Mouse (Mus musculus): ENCODE measurements around the gene Sh3bgrl3. TPM values are rescaled to one million over a fixed set of nuclear protein-coding genes. Genes with fewer than 3 reads are reported as not detected.
"Not testable (repeated sequence)": the region's sequence is repeated elsewhere in the genome, so short reads cannot be mapped to it uniquely, and the experiment has no call there.

The Sh3bgrl3 gene
- polyA plus RNA-seq (2017; shearing (Covaris generic)), result 1,000 to 10,000 TPM in 1 of 2 experiments, 100 to 1,000 TPM in 1; 977 to 1,004 TPM

- ATAC-seq, result peak; percentile 85
These were observed at the start of gene Sh3bgrl3 for GRCm38 (mm10) chr4:134128221-134128982. TSS of gene Sh3bgrl3 (minus strand) at chr4:134128789.

- no peak for ATAC-seq
These were observed 43.8 kb upstream of the Sh3bgrl3 start for GRCm38 (mm10) chr4:134172391-134172790.

GRCm38 (mm10) chr4:134166906-134167305, 38.3 kb upstream of the Sh3bgrl3 start:
- no peak for ATAC-seq

DNA sequence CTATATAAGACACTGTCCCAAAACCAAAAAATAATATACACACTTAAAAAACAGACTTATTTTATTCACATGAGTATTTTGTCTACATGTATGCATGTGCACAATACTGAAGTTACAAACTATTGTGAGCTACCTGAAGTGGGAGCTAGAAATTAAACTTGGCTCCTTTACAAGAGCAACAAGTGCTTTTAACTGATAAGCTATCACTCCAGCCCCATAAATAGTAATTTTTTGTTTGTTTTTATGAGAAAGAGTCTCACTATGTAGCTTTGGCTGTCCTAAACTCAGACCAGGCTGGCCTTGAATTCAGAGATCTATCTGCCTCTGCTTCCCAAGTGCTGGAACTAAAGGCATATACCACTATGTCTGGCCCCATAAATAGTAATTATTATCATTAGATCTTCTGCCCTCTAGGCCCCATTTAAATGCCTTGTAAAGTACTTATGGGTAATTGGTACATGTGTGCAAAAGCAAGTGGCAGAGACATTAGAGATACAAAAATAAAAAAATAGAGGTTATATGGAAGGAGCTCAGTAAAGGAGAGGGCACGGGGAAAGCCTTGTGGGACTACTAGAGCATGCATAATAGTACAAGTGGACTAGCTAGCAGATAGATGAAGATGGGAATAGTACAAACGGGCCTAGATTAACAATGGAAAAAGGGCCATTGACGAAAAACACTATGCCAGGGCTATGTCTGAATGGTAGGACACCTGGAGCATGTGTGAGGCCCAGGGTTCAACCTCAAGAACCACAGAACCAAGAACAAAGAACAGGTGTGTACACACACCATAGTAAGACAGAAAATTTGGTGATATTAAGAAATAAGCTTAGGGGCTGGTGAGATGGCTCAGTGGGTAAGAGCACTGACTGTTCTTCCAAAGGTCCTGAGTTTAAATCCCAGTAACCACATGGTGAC, 37.2 kb upstream of the Sh3bgrl3 start:
- ATAC-seq, result no peak

- no peak for ATAC-seq
These were observed 36.4 kb upstream of the Sh3bgrl3 start for GRCm38 (mm10) chr4:134165024-134165423.

DNA sequence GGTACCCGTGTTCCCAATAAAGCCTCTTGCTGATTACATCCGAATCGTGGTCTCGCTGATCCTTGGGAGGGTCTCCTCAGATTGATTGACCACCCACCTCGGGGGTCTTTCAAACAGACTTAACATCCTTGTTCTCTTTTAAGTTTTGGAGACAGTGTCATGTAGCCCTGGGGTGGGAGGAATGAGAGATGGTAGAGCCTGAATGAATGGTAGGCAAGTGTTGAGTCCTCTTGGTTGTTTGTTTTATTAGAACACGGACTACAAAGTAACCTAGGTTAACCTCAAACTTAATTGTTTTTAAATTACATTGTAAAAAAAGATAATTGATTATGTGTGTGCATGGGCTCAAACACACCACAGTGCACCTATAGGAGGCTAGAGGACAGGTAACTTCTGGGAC, 36.0 kb upstream of the Sh3bgrl3 start:
- no peak for ATAC-seq

DNA sequence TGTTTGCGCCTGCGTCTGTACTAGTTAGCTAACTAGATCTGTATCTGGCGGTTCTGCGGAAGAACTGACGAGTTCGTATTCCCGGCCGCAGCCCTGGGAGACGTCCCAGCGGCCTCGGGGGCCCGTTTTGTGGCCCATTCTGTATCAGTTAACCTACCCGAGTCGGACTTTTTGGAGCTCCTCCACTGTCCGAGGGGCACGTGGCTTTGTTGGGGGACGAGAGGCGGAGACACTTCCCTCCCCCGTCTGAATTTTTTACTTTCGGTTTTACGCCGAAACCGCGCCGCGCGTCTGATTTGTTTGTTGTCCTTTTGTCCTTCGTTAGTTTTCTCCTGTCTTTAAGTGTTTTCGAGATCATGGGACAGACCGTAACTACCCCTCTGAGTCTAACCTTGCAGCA, 31.5 kb upstream of the Sh3bgrl3 start:
- not testable (repeated sequence) for ATAC-seq

DNA sequence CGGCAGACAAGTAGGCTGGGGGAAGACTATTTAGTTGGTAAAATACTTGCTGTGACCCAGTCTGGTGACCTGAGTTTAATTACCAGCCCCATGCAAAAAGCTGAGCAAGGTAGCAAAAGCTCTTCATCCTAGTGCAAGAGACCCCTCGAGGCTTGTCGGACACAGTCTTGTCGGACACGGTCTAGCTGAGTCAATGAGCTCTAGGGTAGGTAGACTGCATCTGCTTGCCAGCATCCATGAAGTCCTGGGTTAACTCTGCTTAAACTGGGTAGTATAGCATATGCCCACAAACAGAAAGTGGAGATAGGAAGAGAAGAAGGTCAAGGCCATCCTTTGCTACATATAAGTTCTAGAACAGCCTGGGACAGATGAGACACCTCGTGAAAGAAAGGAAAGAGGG, 30.2 kb upstream of the Sh3bgrl3 start:
- ATAC-seq, result no peak

DNA sequence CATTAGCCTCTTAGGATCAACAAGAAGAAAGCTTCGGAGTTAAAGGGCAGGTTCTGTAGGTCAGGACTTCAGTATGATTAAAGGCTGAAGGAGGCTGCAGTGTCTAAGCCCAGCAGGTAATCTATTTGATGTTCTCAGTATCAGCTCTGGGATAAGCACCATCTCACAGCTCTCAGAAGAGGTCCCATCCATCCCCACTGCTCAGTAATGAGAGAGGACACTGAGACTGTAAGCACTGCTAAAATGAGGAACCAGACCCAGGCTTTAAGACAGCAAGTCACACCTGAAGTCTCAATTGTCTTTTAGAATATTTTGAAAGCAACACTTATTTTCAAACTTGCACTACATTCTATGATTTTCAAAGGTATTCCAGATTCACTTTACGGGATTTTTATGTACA, 29.0 kb upstream of the Sh3bgrl3 start:
- no peak for ATAC-seq

- no peak for ATAC-seq
These were observed 28.2 kb upstream of the Sh3bgrl3 start for GRCm38 (mm10) chr4:134156744-134157143.

DNA sequence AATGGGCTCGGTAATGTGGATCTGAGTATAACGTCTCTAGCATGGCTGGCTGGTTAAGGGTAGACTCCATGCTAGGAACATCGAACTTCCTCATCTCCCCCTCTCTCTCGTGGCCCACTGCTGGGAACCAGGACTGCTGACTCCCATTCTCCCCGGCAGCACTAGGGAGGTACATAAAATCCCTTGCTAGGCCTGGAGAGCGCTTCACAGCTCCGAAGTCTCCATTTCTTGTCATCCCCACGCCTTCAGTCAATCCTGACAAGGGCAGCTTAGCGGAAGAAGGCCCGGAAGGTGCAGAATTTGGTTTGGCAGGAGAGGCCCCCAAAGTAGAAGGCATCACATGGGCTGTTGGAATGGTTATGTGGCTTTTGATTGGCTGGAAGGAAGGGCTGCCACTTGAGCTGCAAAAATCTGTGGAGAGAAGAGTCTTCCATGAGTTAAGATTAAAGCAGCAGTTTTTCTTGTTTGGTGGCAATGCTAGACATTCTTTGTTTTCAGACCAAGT, 27.4 kb upstream of the Sh3bgrl3 start:
- no peak for ATAC-seq

GRCm38 (mm10) chr4:134155531-134155930, 26.9 kb upstream of the Sh3bgrl3 start:
- ATAC-seq, result no peak

GRCm38 (mm10) chr4:134154354-134154753, 25.8 kb upstream of the Sh3bgrl3 start:
- ATAC-seq, result no peak

DNA sequence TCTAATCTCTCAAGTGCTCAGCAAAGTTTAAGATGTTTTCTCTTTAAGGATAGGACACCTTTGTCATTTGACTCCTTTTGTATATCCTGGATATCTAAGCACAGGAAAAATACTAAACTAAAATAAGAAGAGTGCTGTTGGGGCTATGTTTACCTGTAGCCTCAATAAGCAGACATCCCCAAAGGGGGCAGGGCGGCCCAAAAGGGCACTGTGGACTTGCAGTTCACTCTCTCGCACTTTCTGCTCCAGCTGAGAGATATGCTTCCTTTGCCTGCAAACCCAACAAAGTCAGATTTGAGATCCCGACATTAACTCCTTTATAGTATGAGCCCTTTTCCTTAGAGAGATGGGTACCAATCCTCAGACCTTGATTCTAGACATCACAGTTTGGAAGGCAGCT, 25.1 kb upstream of the Sh3bgrl3 start:
- ATAC-seq, result no peak

DNA sequence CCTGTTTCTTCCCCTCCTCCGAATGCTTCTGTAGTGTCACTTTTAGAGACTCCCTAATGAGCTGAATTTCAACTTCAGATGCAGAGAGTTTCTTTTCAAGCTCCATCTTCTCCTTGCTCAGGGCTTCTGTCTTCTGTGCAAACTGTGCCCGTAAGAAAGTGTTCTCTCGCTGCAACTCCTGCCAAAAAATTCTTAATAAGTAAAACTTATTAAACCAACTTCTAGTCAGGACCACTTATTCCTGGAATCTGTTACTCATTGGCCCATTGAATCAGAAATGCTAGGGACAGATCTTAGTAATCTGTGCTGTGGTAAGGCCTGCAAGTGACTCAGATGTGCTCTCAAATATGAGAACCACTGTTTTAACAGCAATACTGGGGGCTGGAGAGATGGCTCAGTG, 23.5 kb upstream of the Sh3bgrl3 start:
- ATAC-seq, result no peak

- ATAC-seq, result no peak
These were observed 20.8 kb upstream of the Sh3bgrl3 start for GRCm38 (mm10) chr4:134149389-134149788.

- ATAC-seq, result not testable (repeated sequence)
These were observed 15.7 kb upstream of the Sh3bgrl3 start for GRCm38 (mm10) chr4:134144297-134144696.

DNA sequence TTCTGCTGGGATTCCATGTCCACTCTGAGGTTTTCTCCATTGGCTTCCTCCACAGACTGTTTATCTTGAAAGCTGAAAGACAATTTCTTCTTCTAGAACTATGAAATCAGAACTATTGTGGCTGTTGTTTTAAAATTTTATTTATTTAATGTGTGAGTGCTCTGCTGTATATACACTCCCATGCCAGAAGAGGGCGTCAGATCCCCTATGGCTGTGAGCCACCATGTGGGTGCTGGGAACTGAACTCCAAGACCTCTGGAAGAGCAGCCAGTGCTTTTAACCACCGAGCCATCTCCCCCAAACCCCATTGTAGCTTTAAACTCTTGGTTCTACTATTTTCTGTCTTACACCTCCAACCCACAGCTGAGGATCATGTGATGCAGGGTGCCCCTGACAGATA, 10.3 kb upstream of the Sh3bgrl3 start:
- ATAC-seq, result no peak

DNA sequence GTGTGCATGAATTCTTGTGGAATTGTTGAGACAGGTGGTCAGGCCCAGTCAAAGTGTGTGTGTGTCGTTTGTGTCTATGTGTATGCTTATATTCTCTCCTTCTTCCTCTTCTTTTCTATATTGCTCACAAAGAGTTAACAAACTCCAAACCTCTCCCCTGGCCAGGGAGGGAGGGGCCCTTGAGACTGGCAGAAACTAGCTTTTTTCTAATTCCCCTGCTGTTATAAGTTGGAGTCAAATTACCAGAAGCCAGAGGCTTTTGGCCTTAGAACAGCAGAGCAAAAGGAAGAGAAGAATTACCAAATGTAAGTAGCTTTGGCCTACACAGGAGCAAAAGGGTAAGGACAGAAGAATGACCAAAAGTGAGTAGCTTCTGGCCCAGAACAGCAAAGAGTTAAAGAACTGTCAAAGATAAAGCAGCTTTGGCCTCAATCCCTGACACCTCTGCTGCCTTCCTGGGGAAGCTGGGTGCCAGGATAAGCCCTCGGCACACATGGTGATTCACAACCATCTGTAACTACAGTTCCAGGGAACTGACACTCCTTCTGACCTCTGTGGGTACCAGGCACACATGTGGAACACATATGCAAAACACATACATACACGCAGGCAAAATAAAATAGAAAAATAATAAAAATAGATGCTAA, 7.8 kb upstream of the Sh3bgrl3 start:
- no peak for ATAC-seq

DNA sequence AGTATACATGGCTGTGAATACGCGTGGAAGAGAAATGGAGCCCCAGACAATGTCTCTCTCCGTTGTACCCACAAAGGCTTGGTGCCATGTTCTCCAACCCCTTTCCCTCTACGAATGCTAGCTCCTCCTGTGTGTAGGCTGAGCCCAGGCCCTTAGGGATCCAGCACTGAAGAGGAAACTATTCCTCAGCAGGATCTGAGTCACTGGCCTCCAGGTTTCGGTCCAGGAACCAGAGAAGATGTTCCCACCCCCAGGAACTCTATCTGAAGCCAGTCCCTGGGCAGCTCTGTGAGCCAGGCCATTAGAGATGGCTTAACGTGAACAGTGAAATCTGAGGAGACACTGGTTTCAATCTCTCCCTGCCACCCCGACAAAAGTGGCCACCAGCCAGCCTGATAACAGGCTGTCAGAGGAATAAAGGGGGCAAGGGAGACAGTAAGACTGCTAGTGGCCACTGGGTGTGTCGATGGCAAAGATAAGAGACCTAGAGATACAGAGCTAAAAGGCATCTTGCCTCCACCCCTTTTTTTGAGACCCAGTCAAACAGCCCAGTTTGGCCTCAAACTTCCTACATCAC, 4.0 kb upstream of the Sh3bgrl3 start:
- no peak for ATAC-seq

- no peak for ATAC-seq
These were observed 3.5 kb upstream of the Sh3bgrl3 start for GRCm38 (mm10) chr4:134132117-134132516.

DNA sequence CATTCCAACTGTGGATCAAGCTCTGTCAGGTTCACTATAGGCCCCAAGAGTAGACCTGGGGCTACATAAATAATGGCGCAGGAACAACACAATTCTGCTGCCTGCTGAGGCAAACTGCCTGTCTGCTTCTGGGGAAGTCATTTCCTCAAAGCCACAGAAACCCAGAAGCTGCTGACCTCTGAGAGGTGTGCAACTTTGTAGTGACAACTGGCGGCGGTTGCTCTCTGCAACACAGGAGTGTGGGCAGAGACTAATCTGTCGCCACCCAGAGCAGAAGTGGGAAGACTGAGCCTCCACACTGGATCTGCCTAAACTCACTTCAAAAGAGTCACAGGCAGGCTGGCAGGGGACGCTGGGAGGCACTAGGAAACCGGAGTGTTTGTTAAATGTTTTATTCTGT, 893 bp upstream of the Sh3bgrl3 start:
- no peak for ATAC-seq

GRCm38 (mm10) chr4:134128983-134129362, 384 bp upstream of the Sh3bgrl3 start:
- ATAC-seq, result peak; percentile 43

Measured in CD4-positive, CD25-positive, alpha-beta regulatory T cell, adult 4 months (primary cell).